Mouse (Mus musculus): Measurements from ENCODE around the gene Ly6g5b.

Ly6g5b gene

DNA sequence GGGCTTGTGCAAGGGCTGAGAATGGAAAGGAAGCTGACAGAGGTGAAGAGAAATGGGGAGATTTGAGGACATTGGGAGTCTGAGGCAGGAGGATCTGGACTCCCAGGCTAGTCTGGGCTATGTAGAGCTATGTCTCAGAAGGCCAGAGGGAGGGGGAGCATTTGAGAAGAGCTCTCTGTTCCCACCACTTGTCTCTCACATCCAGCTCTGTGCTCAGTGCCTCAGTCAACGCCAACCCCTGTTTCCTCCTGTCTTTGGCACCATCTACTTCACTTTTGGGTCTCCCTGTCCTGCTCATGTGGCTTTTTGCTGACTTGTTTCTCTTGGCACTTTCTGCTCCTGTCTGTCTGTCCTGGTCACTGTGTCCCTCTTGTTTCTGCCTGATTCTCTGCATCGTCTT is 37.9 kb downstream of the Ly6g5b start:
- no peak for DNase-seq

DNA sequence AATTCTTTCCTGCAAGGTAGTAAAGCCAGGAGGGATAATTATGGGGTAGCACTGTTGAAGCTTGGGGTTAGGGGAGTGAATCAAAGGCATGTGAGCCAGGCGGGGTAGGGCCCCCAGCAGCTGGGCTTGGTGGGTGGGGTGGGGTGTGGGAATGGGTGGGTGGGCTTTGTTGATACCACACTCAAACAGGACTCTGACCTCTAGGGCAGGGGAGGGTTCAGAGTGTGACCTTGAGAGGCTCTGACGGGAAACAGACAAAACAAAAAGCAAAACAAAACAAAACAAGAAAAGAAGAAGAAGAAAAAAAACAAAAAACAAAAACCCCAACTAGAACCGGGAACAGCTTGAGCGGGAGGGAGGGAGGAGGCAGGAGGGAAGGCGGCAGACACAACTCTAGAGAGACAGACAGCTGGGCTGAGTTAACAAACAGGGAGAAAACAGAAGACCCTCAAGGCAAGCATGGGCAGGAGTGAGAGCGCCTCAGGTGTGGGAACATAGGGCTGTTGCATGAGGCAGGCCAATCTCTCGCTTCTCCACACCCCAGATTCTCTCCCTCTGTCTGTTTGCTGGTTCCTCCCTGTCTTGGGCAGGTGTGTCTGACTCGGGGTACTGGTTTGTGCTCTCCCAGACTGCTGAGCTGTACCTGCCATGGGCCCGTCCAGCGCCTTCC is 38.6 kb downstream of the Ly6g5b start, which contains the start of gene Ly6g6e:
Gene Ly6g6e (plus strand): TSS at position 396 of the 670 bp plus-strand sequence.
- no peak for DNase-seq

DNA sequence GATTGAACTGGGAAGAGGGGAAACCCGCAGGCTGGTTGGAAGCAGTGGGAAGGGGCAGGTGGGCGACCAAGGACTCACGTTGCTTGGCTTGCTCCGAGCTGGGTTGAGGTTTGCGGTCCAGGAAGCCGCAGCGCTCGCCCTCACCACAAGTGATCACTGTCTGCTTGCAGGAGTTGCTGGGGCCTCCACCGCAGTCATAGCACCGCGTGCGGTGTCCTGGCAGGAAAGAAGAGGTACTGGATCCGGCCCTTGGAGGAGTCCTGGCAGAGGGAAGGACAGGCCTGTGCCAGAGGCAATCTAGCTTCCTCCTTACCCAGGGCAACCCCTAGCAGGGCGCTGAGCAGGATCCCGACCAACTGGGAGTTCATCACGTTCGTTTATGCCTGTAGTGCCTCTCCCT is 41.1 kb downstream of the Ly6g5b start:
- peak; percentile 37 to 56 for DNase-seq

DNA sequence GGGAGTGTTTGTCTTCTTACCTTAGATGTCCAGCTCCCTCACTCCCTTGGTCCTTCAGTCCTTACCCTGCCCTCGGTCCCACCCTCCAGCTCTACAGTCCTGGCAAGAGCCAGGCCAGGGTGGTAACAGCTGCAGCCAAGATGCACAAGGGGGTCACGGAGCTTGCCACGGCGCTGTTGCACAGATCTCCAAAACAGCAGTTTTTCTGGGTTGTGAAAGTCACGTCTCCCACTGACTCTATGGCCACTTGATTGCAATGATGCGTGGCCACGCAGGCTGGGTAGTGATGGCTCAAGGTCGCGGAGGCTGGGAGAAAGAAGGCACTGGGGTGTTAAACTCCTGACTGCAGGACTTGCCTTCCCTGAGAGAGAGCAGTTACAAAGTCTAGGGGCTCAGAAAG is 43.8 kb downstream of the Ly6g5b start:
- DNase-seq: peak in 1 of 2 experiments; percentile 32

DNA sequence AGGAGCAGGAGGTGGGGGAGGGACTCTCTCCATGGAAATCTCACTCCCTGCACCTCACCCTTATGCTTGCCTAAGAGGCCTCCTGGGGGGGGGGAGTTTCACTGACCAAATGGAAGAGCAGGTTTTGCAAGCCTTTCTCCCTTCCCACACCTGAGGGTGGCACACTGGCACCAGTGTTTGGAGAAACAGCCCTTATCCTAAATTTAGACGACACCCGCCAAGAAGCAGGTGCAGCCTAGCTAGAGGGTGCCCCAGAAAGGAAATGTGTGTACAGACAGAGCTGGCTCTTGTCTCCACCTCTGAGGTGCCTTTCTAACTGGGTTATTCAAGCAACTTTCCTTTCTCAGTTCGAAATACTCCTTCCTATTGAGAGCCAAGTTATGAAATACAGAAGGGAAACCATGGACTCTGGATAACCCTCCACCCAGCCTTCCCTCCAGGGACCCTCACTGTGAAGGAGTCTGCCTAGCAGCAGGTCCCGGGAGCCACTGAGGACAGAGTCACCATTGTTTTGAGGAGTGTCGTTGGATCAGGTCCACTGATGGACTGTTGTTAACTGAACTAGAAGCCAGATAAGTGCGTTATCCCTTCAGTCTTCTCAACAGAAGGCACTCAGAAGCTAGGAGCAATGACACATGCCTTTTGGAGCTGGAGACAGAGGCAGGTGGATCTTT is 44.5 kb downstream of the Ly6g5b start:
- DNase-seq: peak; percentile 60 to 79

DNA sequence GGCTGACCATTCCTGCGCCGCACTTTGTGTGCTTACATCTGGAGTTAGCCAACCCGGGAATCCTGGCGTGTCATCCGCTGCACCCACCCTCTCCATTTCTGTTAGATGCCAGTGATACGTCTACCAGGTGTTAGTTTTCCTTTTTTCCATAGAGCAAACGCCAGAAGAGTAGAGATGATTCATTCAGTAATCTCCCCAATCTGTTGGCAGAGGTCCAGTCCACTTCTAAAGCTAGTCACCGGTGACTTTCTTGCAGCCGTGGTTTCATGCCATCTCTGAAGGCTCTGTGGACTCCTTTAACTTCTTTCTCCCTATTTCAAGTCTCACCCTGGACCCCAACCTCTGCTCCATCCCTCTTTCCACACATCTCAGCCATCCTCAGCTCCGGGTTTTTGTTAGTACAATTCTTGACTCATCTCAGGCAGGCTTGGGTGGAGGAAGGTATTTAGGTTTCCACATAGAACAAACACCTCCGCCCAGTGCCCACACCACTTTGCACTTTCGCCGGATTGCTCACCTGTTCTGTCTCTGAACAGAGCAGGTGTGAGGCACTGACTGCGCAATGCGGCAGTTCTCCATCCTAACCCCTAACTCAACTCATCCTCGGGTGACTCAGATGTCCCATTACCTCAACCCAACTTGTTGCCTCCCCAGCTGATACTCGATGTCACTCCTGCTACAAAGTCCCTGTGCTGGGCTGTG is 46.9 kb downstream of the Ly6g5b start:
- DNase-seq: no peak

DNA sequence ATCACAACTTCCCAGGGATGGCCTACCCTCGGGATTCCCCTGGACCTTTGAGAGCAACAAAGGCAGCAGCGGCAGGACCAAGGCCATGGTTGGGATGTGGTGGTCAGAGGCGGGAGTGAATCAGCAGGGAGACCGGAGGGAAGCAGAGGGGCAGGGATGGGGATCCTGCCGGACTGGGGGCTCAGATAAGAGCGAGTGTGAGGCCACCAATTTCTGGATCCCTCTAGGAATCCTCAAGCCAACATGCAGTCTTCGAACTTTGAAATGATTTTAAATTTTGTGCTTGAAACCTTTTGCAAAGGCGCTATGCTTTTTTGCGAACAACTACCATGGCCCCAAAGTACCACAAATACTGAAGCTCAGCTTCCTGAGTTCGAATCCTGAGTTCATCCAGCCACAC is 49.1 kb downstream of the Ly6g5b start, which contains the start of gene Mpig6b:
Gene Mpig6b (minus strand): TSS at position 101 of the 400 bp plus-strand sequence.
- no peak for DNase-seq

DNA sequence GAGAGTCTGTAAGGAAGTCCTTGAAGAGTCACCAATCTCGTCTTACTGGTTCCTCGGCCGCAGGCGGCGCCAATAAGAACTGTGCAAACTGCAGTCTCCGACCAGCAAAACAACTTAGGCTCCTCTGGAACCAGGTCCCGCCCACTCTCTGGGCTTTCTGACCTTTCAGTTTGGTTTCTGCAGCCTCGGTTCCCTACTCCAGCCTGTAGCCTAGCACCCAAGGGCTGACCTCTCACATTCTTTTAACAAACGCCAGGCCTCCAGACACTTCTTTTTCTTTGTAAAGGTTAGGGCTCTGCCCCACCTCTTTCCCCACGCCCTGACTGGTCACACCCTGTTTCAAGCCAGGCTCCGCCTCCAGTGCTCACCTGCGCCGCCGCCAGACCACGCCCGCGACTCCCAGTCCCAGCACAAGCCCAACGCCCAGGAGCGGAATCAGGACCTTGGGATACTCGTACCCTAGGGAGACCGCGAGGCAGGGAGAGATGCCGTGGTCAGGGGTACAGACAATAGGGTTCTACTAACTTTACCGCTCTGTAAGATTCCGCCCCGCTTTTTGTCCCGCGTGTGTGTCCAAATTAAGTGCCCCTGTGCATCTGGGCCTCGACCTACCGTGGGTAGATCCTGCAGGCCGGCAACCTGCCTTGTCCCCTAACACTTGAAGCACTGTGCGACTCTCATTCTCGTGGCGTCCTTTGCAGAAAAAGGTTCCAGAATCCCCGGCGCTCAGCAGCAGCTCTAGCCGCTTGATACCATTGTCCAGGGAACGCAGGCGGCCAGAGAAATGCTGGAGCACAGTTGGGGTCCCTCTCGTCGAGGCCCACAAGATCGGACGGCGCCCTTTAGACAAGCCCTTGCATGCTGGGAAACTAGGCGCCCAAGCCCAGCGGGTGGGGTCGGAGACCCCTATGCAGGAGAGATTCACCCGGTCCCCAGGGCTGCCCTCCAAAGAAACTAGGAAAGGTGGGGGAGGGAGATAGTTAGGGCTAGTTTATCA is 50.0 kb downstream of the Ly6g5b start, which contains the start of gene Ly6g6c:
Gene Ly6g6c (plus strand): TSS at position 438 of the 997 bp plus-strand sequence.
- DNase-seq: peak in 1 of 2 experiments; percentile 48

DNA sequence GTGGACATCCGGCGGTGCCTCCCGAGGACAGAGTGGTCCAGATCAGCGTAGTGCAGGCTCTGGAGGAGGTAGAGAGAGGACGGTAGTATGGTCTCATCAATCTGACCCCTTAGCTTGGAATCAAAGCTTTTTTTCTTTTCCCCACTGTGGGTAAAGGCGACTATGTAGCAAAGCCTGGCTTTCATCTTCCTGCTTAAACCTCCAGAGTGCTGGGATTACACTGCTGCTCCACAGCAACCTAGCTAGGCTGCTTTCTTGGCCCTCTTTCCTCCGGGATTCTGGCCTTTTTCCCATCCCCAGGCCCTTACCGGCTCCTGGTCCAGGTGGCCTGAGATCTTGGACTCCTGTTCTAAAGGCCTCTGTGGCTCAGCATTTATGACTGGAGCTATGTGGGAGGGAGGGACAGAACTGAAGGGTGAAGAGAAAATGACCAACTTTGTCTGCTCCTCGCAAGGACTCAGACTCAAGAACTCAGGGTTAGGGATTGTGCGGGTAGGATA is 50.8 kb downstream of the Ly6g5b start:
- no peak for DNase-seq

Data from thymus, postnatal 36 days (tissue).